16 mouse cellular contexts compared by ENCODE assay signal in the genomic region with DNA sequence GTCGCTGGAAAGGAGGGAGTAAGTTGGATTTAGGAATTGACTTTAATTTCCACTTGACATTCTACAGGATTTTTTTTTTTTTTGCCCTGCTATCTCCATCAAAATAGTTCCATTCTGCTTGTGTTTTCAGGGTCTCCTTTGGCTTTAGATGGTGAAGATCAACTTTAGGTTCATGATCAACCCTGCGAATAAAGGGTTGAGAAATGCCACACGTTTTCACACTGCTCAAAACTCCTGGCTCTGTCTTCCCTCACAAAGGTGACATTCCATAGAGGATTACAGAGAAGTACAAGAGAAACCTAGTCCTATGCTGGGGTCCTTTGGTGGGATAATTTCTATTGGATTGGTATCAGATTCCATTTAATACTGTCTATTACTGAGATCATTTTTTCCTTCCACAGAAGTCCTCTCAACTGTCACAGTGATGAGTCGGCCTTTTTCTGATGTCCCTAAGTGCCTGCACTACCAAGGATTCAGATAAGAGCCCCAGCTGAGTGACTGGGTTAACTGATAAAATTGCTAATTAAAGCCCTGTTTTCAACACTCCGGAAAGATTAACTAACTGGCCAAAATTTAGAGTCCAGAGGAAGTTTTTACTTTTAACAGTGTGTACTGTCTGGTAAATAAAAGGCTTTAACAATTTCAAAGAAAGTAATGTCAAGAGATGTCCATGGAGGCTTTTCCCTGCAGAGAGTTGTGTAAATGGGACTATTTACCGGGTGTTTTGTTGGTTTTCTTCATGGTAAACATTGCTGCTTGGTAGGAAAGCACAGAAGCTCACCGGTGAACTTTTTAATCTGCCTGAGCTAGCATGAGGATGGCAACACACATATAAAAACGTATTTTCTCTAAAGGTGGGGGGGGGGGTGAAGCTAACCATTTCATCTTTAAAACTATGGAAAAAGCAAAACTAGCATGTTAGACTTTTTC.
DNase-seq lines count a peak whose midpoint lies in the region; ATAC-seq and TF ChIP-seq lines count a peak whose summit lies in the region.
"Had no signal": no experiment of that assay in that cellular context is flagged by ENCODE, and none has a peak within 500 bp of the region (broad histone marks: within the 10 kb centered on the region; RNA-seq: fewer than 3 reads in every experiment).

No protein-coding gene starts in this region.

- no peak overlapping the region for H3K9ac ChIP-seq in heart, embryonic 12.5 days
- H3K9ac ChIP-seq in liver, embryonic 16.5 days (ENCODE audit: low read depth, low read length): peak overlapping the region; percentile 11; the same call in 1 of the 2 replicates
- H3K9ac ChIP-seq: limb, embryonic 15.5 days; neural tube, embryonic 13.5 days had no signal

- no peak overlapping the region for H3K4me2 ChIP-seq in heart, embryonic 12.5 days
- H3K4me2 ChIP-seq in liver, embryonic 16.5 days (ENCODE audit: low read depth, low read length): peak overlapping the region; percentile 47
- H3K4me2 ChIP-seq: limb, embryonic 15.5 days; neural tube, embryonic 13.5 days had no signal

- H3K9me3 ChIP-seq in heart, embryonic 12.5 days (replicated peaks): no peaks in the 10 kb centered on the region
- no peaks in the 10 kb centered on the region for H3K9me3 ChIP-seq in G1E (replicated peaks)
- no peaks in the 10 kb centered on the region for H3K9me3 ChIP-seq in liver, embryonic 16.5 days (replicated peaks; ENCODE audit: control insufficient read depth, low read length)
- H3K9me3 ChIP-seq: limb, embryonic 15.5 days; neural tube, embryonic 13.5 days had no signal

- H3K4me3 ChIP-seq in heart, embryonic 12.5 days: no peak overlapping the region
- H3K4me3 ChIP-seq in G1E (ENCODE audit: low read depth, low read length): no peak overlapping the region; the same call in 1 of the 2 replicates
- H3K4me3 ChIP-seq in liver, embryonic 16.5 days (ENCODE audit: low read depth, low read length): no peak overlapping the region
- H3K4me3 ChIP-seq: limb, embryonic 15.5 days; neural tube, embryonic 13.5 days had no signal

- no peaks in the 10 kb centered on the region for H3K36me3 ChIP-seq in heart, embryonic 12.5 days
- no peaks in the 10 kb centered on the region for H3K36me3 ChIP-seq in G1E (replicated peaks)
- no peaks in the 10 kb centered on the region for H3K36me3 ChIP-seq in liver, embryonic 16.5 days (ENCODE audit: control insufficient read depth, insufficient read depth)
- H3K36me3 ChIP-seq: limb, embryonic 15.5 days; neural tube, embryonic 13.5 days had no signal

- DNase-seq in heart, postnatal 14 days: no peak
- peak; percentile 60 for DNase-seq in G1E (ENCODE audit: low spot score)
- no peak for DNase-seq in yolk sac, embryonic 10.5 days (ENCODE audit: low spot score)
- DNase-seq in urinary bladder, postnatal 10 days (ENCODE audit: low spot score): no peak
- no peak for DNase-seq in urinary bladder, adult 18-20 months (ENCODE audit: low spot score in 2 of 2)
- DNase-seq: adrenal gland, postnatal 36 days; cerebellum, adult 2 months; gastrocnemius, postnatal 36 days; kidney, adult 9 months; thymus, adult 18-20 months had no signal

- 23% methylated on average over 8 of the region's 8 CpGs for WGBS in heart, embryonic 12.5 days
- WGBS in liver, embryonic 16.5 days (ENCODE audit: insufficient replicate concordance): 24% methylated on average over 8 of the region's 8 CpGs

- intact Hi-C loops in heart, postnatal 14 days (cut with DNase I): no loop called here

- H3K27me3 ChIP-seq in heart, embryonic 12.5 days (replicated peaks): 0 out of 2 replicates have a peak, but pooled peaks cover 4% of the 10 kb centered on the region
- no peaks in the 10 kb centered on the region for H3K27me3 ChIP-seq in G1E (ENCODE audit: insufficient read depth, low read length)
- no peaks in the 10 kb centered on the region for H3K27me3 ChIP-seq in liver, embryonic 16.5 days (ENCODE audit: control insufficient read depth, insufficient read depth, low read depth, low read length)
- H3K27me3 ChIP-seq: limb, embryonic 15.5 days; neural tube, embryonic 13.5 days had no signal

- peak; percentile 92 for ATAC-seq in heart, embryonic 12.5 days (ENCODE audit: insufficient number of reproducible peaks, low FRiP score)
- ATAC-seq in G1E (ENCODE audit: extremely low read depth, insufficient number of reproducible peaks, low FRiP score, poor library complexity, severe bottlenecking): peak; percentile 93
- peak; percentile 95 for ATAC-seq in erythroid progenitor cell, adult 5-6 weeks (replicated peaks; ENCODE audit: low FRiP score, poor library complexity, severe bottlenecking)
- ATAC-seq in liver, embryonic 16.5 days (ENCODE audit: low read depth): peak; percentile 97
- ATAC-seq: hindbrain, embryonic 16.5 days had no signal

- no peak for TF ChIP-seq CTCF in G1E (IDR thresholded peaks at IDR 0.05; ENCODE audit: low read depth, low read length)

- H3K4me1 ChIP-seq in heart, embryonic 12.5 days (replicated peaks): peaks cover 12% of the 10 kb centered on the region; the same call in 1 of the 2 replicates
- H3K4me1 ChIP-seq in G1E (ENCODE audit: insufficient read depth, low read depth, low read length): peaks cover 61% of the 10 kb centered on the region
- peaks cover 20% of the 10 kb centered on the region for H3K4me1 ChIP-seq in liver, embryonic 16.5 days (ENCODE audit: control insufficient read depth, low read depth, low read length)
- H3K4me1 ChIP-seq: limb, embryonic 15.5 days; neural tube, embryonic 13.5 days had no signal

- no peak overlapping the region for H3K27ac ChIP-seq in heart, embryonic 12.5 days (ENCODE audit: poor library complexity, severe bottlenecking)
- H3K27ac ChIP-seq in liver, embryonic 16.5 days (ENCODE audit: low read length): peak overlapping the region; percentile 88
- H3K27ac ChIP-seq: limb, embryonic 15.5 days; neural tube, embryonic 13.5 days had no signal
